Mouse (Mus musculus) brain, embryonic 14.5 days (tissue): ENCODE results near the gene Gcnt3. TPM values are rescaled to one million over a fixed set of nuclear protein-coding genes. Genes with fewer than 3 reads are reported as not detected.

Source experiments
- DNase-seq: peaks from one replicate; pipeline ENCODE4 v3.0.0-alpha.2; 2011; ENCODE audit warnings: low read depth
- CTCF ChIP-seq: fragments of 200-500 bp; IDR thresholded peaks from 2 replicates; pipeline ENCODE4 v1.5.1; 2012; ENCODE audit warnings: inconsistent platforms, mild to moderate bottlenecking, moderate library complexity, borderline replicate concordance; ENCODE audit not compliant: insufficient read depth, insufficient read length; ENCODE audit errors: extremely low read depth
- POLR2A ChIP-seq: fragments of 200-500 bp; IDR thresholded peaks from 2 replicates; pipeline ENCODE4 v1.6.1; 2012; ENCODE audit warnings: mild to moderate bottlenecking, inconsistent platforms, borderline replicate concordance; ENCODE audit not compliant: poor library complexity, insufficient read depth, insufficient read length, severe bottlenecking; ENCODE audit errors: extremely low read depth
- polyA plus RNA-seq: library from polyadenylated mRNA; depleted of rRNA; stranded (reverse); fragments of >200 nt; gene quantifications from 2 replicates; pipeline ENCODE4 v1.2.3, GENCODE M21; 2012; rRNA removed

Gene Gcnt3
- not detected in 2 replicates for polyA plus RNA-seq

DNA sequence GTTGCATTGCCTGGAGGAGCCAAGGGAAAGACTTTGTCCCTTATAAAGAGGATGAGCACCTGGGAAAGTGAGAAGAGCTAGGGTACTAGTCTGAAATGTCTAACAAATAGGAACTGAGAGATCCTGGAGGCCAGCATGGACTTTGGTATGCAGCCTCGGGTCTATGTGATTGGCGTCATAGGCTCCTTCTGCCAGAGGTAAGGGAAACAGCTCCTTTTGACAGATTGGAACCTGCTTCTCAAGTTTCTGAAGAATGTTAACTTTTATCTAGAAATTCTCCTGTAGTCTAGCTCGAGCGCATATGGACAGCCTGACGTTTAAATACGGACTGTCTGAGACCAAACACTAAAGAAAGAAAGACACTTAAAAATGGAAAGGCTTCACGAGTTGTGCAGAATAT is at the start of gene Gcnt3:
Gene Gcnt3, minus strand, starts transcription at position 101 of the 400 bp plus-strand sequence.
- TF ChIP-seq CTCF (no peak), POLR2A (no peak)
- DNase-seq, result no peak

DNA sequence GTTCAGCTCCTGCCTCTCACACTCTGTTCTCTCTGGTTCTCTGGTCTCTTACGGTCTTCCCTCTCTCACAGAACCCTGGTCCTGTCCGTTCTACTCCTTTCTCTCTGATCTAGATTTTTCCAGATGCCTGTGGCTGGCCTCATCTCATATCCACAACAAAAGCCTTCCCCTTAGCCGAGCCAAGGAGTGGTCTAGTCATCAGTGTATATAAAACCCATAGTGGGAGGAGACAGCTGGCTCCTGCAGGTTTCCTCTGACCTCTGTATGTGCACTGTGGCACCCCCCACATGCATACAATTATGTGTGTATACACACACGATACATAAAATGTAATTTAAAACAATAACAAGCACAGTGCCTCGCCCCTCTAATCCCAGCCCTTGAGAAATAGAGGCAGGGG is 49.5 kb upstream of the Gcnt3 start:
- DNase-seq, result no peak
- no peak for TF ChIP-seq POLR2A
- no peak for TF ChIP-seq CTCF

DNA sequence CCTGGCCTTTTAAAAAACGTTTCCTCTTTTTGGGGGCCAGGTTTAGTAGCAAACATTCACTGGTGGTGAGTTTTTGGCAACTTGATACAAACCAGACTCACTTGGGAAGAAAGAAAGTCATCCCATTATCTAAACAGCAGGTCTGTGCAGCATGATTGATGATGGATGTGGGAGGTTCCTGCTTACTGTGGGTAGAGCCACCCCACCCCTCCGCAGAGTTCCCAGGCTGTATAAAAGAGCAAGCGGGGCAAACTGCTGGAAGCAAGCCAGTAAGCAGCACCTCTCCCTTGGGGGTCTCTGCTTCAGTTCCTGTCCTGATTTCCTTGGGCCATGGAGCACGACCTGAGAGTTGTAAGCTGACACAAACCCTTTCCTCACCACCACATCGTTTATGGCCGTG is 48.2 kb upstream of the Gcnt3 start:
- DNase-seq, result peak; percentile 12
- TF ChIP-seq CTCF (no peak), POLR2A (no peak)

- peak; percentile 53 for DNase-seq
- TF ChIP-seq CTCF (peak; percentile 68; the same call in 1 of the 2 replicates), POLR2A (no peak)
Measured at GRCm38 (mm10) chr9:70084107-70084506, 46.2 kb upstream of the Gcnt3 start.

DNA sequence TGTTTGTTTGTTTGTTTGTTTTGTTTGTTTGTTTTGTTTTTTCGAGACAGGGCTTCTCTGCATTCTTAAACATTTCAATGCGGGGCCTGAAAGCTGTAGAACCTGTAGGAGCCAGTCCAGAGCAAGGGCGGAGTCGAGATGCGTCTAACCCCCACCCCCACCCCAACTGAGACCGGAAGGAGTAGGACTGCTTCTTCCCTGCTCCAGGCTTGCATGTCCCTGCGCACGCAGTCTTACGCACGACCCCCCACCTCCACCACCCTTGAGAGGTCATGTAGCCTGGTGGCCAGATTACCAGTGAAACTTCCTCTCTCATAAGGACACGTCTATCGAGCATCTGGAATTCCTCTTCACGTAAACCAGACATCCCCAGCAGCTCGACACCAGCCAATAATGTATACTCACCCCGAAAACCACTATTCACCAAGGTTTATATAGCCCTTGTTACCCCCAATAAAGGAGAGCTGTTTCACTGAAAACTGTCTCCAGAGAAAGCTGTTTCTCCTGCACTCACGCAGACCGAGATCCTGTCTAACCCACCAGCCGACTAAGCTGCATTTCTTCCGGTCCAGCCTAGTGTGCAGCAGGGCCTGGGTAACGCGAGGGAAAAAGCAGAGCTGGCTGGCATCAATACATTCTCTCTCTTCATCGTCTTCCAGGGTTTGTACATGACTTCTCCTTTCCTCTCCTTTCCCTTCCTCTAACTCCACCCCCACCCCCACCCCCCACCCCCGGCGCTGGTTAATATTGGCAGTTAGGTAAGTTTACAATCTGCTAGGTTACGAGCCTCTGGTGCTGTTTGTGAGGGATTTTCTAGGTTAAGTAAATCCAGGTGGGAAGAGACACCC is 44.7 kb upstream of the Gcnt3 start:
- TF ChIP-seq POLR2A, result no peak
- no peak for TF ChIP-seq CTCF
- no peak for DNase-seq

- no peak for DNase-seq
- TF ChIP-seq CTCF (no peak), POLR2A (no peak)
Measured at GRCm38 (mm10) chr9:70081767-70082166, 43.9 kb upstream of the Gcnt3 start.

- TF ChIP-seq CTCF, result no peak
- TF ChIP-seq POLR2A, result no peak
- DNase-seq, result peak; percentile 44
Measured at GRCm38 (mm10) chr9:70080976-70081375, 43.1 kb upstream of the Gcnt3 start.

DNA sequence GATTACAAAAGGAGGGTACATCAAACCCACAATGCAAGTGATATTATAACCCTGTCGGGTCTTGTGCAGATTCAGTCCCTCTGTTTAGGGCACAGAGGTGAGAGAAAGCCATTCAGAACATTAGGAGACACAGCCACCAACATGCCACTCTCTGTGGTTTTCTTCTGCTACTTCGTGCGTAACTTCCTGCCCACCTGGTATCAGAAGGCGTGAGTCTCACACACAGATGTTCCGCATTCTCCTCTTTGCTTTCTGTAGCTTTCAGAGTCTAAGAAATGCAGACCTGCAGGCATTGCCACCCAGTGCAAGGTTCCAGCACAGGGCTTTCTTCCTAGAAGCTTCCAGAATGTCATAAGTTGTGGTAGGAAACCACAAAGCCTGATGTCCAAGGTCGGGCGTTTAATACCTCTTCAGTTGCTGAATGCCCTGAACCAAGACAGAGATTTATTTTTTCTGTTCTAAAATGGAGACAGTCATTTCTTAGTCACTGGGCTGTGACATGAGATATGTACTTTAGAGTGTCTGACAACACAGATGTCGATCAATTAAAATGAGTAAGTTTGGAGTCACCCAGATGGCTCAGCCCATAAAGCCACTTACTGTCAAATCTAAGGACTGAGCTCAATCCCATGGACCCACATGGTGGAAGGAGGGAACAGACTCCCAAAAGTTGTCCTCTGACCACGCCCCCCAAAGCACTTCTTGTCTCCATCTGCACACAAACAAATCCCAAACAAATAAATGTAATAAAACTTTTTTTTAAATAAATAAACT is 42.3 kb upstream of the Gcnt3 start:
- TF ChIP-seq POLR2A (no peak), CTCF (no peak)
- DNase-seq, result no peak

GRCm38 (mm10) chr9:70078034-70078433 is 40.1 kb upstream of the Gcnt3 start:
- no peak for TF ChIP-seq CTCF
- TF ChIP-seq POLR2A, result no peak
- no peak for DNase-seq

DNA sequence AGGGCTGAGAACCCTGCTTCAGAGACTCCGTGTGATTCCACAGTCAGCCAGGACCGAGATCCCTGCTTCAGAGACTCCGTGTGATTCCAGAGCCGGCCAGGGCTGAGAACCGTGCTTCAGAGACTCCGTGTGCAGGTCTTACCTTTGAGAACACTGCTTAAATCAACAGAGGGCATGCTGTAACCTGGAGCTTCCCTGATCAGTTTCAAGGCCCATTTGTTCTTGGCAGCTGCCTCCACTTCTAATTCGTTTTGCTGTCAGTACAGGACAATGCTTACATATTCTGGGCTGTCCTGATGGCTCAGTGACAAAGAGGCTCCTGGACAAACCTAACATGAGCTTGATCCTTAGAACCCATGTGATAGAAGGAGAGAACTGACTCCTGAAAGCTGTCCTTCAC is 39.3 kb upstream of the Gcnt3 start:
- TF ChIP-seq POLR2A (no peak), CTCF (no peak)
- DNase-seq, result no peak

DNA sequence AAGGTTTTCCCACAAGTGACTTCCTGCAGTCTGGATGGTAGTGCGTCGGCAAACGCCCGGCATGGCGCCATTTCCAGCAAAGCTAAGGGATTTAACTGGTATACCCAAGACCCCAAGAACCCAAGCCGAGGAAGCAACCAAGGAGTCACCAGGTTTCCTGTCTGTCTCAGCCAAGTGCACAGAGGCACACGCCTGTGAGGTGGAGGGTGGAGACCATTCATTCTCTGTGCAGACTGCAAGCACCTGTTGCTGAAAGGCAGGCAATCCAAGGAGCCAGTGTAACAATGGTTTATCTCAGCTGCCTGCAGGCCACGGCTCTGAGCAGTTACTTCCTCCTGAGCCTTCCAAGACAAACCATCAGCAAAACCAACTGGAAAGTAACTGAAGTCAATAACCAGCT is 34.5 kb upstream of the Gcnt3 start:
- TF ChIP-seq POLR2A (no peak), CTCF (no peak)
- no peak for DNase-seq

GRCm38 (mm10) chr9:70069961-70070435 is 32.1 kb upstream of the Gcnt3 start:
- TF ChIP-seq CTCF (no peak), POLR2A (no peak)
- peak; percentile 18 for DNase-seq

- no peak for TF ChIP-seq CTCF
- TF ChIP-seq POLR2A, result no peak
- DNase-seq, result no peak
Measured at GRCm38 (mm10) chr9:70067497-70067896, 29.6 kb upstream of the Gcnt3 start.

GRCm38 (mm10) chr9:70062012-70062411 is 24.1 kb upstream of the Gcnt3 start:
- TF ChIP-seq POLR2A (no peak), CTCF (no peak)
- DNase-seq, result no peak

DNA sequence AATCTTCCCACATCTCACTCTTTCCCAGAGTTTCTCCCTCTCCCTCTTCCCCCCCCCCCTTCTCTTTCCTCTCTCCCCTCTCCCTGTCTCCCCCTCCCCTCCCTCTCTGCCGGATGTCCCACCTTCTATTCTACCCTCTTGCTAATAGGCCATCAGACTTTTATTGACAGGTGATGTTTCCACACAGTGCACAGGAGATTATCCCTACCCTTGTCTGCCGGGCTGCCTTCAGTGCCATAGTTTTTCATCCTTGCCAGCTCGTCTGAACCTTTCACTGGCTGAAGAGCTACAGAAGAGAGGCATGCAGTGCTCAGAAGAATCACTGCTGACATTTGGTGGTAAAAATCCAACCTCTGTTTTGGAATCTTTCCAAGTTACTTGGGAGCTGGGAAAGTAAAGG is 15.5 kb upstream of the Gcnt3 start:
- DNase-seq, result no peak
- TF ChIP-seq POLR2A, result no peak
- no peak for TF ChIP-seq CTCF
